Mouse (Mus musculus) neural tube, embryonic 15.5 days (tissue): ENCODE results near the gene Sgpp1. TPM values are rescaled to one million over a fixed set of nuclear protein-coding genes. Genes with fewer than 3 reads are reported as not detected.

Source experiments
- ATAC-seq: fragments of 200-750 bp; cut with Nextera tagmentation; 2 replicates; pipeline ENCODE4 v1.8.0; 2017; ENCODE audit warnings: mild to moderate bottlenecking, moderate TSS enrichment, moderate library complexity; ENCODE audit not compliant: low FRiP score
- H3K27ac ChIP-seq: fragments of 300-500 bp; sonication (generic); replicated peaks from 2 replicates; pipeline ENCODE4 v1.5.1; 2015; ENCODE audit warnings: mild to moderate bottlenecking, inconsistent platforms
- H3K27me3 ChIP-seq: fragments of 300-500 bp; sonication (generic); replicated peaks from 2 replicates; pipeline ENCODE4 v1.6.1; 2015; ENCODE audit warnings: inconsistent platforms
- H3K36me3 ChIP-seq: fragments of 300-500 bp; sonication (generic); 2 replicates; pipeline ENCODE4 v1.6.1; 2015; ENCODE audit warnings: inconsistent platforms
- H3K4me1 ChIP-seq: fragments of 300-500 bp; sonication (generic); 2 replicates; pipeline ENCODE4 v1.6.1; 2015; ENCODE audit warnings: inconsistent platforms
- H3K4me2 ChIP-seq: fragments of 300-500 bp; sonication (generic); 2 replicates; pipeline ENCODE4 v1.6.1; 2015; ENCODE audit warnings: inconsistent platforms, mild to moderate bottlenecking, moderate library complexity
- H3K4me3 ChIP-seq: fragments of 300-500 bp; sonication (generic); replicated peaks from 2 replicates; pipeline ENCODE4 v1.5.1; 2015; ENCODE audit warnings: mild to moderate bottlenecking, inconsistent platforms
- H3K9ac ChIP-seq: fragments of 300-500 bp; sonication (generic); replicated peaks from 2 replicates; pipeline ENCODE4 v1.6.1; 2015; ENCODE audit warnings: mild to moderate bottlenecking, inconsistent platforms
- H3K9me3 ChIP-seq: fragments of 300-500 bp; sonication (generic); replicated peaks from 2 replicates; pipeline ENCODE4 v1.6.1; 2016; ENCODE audit warnings: inconsistent platforms
- WGBS: fragments of 180-500 bp; shearing (Covaris S2); methylation state at CpG from one replicate; pipeline ENCODE4 v1.1.7; 2015; ENCODE audit warnings: mixed read lengths; 5-methylcytosine and 5-hydroxymethylcytosine counted together
- polyA plus RNA-seq: library from polyadenylated mRNA; unstranded; fragments of >200 nt; fragmentation: Nextera tagmentation; extraction: Ambion mirVana; gene quantifications from 2 replicates; pipeline ENCODE4 v1.2.1, GENCODE M21; 2015

Sgpp1 gene
- polyA plus RNA-seq, 1 experiment from 2014 or later, result 11.6 TPM

DNA sequence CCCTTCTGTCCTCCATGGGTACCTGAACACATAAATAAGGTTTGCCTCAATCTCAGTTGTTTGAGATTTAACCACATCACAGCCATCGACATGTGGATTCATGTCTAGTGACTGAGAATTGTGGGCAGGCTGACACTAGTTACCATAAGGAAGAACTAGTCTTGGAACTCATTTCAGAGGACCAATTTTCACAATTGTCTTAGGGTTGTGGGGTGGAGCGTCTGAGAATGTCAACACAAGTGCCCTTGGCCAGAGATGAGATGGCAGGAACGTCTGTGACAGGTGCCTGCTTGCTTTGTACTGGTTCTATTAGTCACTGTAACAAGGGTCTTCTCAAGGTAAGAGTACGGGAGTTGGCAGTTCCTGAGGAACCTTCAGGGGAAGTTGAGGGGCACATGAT lies 54.4 kb downstream of the Sgpp1 start:
- no peak overlapping the region for H3K9ac ChIP-seq
- ATAC-seq, result no peak

DNA sequence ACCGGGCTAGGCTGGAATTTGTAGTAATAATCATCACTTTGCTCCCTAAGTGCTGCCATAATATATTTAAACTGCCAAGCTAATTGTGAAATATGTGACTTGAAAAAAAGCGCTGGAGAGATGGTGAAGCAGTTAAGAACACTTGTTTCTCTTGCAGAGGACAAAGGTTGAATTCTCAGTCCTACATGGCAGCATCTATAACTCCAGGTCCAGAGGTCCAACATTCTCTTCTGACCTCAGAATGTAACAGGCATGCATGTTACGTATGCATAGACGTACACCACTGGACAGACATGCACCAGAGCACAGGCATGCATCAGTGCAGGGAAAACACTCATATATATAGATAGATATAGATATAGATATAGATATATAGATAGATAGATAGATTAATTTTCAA lies 57.1 kb downstream of the Sgpp1 start:
- Histone ChIP-seq H3K4me2 (no peak overlapping the region), H3K9ac (no peak overlapping the region), H3K27me3 (no peaks in the 10 kb centered on the region), H3K9me3 (no peaks in the 10 kb centered on the region), H3K4me3 (no peak overlapping the region), H3K4me1 (no peaks in the 10 kb centered on the region), H3K36me3 (no peaks in the 10 kb centered on the region), H3K27ac (no peak overlapping the region)
- no peak for ATAC-seq
- WGBS, result 93% methylated on average over 4 of the region's 4 CpGs

More for the DNA sequence above, 54.4 kb downstream of the Sgpp1 start:
- 85% methylated on average over 4 of the region's 4 CpGs for WGBS
- no peaks in the 10 kb centered on the region for H3K36me3 ChIP-seq
- H3K27ac ChIP-seq, result no peak overlapping the region
- no peaks in the 10 kb centered on the region for H3K9me3 ChIP-seq
- no peak overlapping the region for H3K4me3 ChIP-seq
- no peaks in the 10 kb centered on the region for H3K4me1 ChIP-seq
- no peak overlapping the region for H3K4me2 ChIP-seq
- H3K27me3 ChIP-seq, result no peaks in the 10 kb centered on the region

DNA sequence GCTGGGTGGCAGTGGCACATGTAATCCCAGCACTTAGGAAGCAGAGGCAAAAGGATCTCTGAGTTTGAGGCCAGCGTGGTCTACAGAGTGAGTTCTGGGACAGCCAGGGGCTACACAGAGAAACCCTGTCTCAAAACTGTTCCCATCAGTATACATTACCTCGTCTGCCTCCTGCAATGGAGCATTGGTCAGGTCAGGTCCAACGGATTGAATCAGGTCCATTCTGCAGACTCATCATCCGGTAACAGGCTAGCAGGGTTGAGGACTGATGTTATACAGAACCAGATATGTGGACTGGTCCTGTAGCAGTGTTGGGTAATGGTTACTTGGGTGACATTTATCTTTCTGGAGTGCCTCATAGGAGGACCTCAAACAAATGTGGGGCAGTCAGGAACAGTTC lies 62.9 kb downstream of the Sgpp1 start:
- Histone ChIP-seq H3K9me3 (no peaks in the 10 kb centered on the region), H3K4me1 (peaks cover 15% of the 10 kb centered on the region), H3K27me3 (no peaks in the 10 kb centered on the region), H3K36me3 (no peaks in the 10 kb centered on the region), H3K4me3 (no peak overlapping the region), H3K4me2 (no peak overlapping the region), H3K9ac (no peak overlapping the region), H3K27ac (no peak overlapping the region)
- 92% methylated on average over 4 of the region's 4 CpGs for WGBS
- no peak for ATAC-seq

DNA sequence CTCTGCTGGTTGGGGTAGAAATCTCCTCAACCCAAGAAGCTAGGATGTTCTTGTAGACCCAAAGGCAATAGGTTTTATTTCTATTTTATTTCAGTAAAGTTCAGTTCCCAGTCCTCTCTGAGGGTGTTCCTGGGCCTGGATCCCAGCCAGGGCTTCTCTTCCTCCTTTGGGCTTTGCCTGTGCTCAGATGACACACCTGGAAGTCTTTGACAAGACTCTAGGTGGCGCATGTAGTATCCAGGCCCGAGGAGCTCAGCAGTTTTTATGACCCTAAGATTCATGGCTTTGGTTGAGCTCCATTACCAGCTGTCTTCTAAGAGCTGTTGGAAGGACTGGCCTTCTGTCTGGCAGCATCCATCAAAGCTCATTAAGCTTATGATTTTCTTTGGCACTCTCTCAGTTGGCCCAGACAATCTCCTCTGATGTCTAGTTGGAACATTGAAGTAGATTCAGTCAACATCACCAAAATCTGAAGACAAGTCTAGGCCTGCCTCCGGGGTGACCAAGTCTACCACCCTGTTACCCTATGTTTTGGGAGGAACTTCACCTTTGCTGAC lies 63.7 kb downstream of the Sgpp1 start:
- no peaks in the 10 kb centered on the region for H3K27me3 ChIP-seq
- H3K9ac ChIP-seq, result no peak overlapping the region
- H3K36me3 ChIP-seq, result no peaks in the 10 kb centered on the region
- WGBS, result 81% methylated on average over 3 of the region's 3 CpGs
- no peak for ATAC-seq
- H3K4me3 ChIP-seq, result no peak overlapping the region
- no peaks in the 10 kb centered on the region for H3K9me3 ChIP-seq
- no peak overlapping the region for H3K4me2 ChIP-seq
- H3K4me1 ChIP-seq, result peaks cover 15% of the 10 kb centered on the region
- H3K27ac ChIP-seq, result no peak overlapping the region

DNA sequence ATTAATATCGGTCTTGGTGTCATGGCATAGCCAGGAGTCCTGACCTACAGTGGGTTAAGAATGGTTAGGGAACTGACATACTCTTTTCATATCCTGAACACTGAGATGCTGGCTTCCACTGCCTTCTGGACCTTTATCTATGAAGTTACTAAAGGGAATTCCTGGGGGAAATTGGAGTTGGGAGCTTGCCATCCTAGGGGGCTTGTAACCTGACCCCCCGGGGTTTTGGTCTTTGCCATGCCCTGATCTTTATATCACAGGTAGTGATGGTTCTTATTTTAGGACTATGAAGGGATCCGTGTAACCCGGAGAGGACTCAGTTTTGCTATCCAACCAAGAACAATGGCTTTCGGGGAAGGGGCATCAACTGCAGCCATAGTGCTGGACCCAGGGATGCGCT lies 64.9 kb downstream of the Sgpp1 start:
- H3K27ac ChIP-seq, result peak overlapping the region; percentile 90
- H3K9ac ChIP-seq, result peak overlapping the region; percentile 47
- no peak for ATAC-seq
- H3K9me3 ChIP-seq, result no peaks in the 10 kb centered on the region
- H3K27me3 ChIP-seq, result no peaks in the 10 kb centered on the region
- H3K4me1 ChIP-seq, result peaks cover 15% of the 10 kb centered on the region
- WGBS, result 92% methylated on average over 6 of the region's 6 CpGs
- H3K4me3 ChIP-seq, result peak overlapping the region; percentile 72
- no peaks in the 10 kb centered on the region for H3K36me3 ChIP-seq
- peak overlapping the region; percentile 71 for H3K4me2 ChIP-seq

DNA sequence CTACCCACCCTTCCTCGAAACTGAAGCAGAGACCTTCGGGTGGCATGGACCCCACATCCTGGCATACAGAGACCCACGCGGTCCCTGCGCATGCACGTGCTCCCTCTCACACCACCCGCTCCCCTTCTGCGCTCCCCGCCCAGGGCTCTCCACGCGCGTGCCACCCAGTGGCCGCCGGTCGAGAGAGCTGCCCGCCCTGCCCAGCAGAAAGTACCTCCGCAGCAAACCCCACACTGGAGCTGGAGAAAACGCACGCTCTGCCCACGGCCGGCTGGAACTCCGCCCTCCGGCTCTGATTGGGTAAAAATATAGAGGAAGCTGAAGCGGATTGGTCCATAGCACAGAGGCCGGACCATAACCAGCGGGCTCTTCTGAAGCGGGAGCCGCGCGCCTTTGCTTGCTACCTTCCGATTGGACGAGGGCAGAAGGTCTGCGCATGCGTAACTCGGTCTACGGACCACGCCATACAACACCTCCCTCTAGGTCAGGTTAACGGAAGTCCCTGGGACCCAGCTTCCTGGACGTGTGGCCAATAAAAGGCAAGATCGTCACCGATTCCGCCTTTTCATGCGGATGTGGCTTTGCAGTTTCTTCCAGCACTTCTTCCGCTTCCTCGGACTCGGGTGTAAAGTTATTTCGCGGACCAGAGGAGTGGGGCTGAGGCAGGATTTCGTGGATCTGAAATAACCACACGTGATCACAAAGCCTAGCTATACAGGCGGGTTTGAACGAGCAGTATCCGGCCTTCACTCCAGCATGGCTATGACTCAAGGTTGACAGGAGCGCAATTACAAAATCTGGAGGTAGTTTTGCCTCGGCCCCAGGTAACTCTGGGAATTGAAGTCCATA lies 66.0 kb downstream of the Sgpp1 start, which contains the start of gene Wdr89:
TSS of gene Wdr89 (minus strand) at position 280 of the 849 bp plus-strand sequence.
- peak; percentile 99 for ATAC-seq
- H3K36me3 ChIP-seq, result no peaks in the 10 kb centered on the region
- H3K4me3 ChIP-seq, result peak within 1 kb of the TSS; percentile 72
- peak within 1 kb of the TSS; percentile 62 for H3K9ac ChIP-seq
- WGBS, result under 1% methylated on average over 55 of the region's 55 CpGs
- H3K27ac ChIP-seq, result peak within 1 kb of the TSS; percentile 90
- peak within 1 kb of the TSS; percentile 71 for H3K4me2 ChIP-seq
- peaks cover 15% of the 10 kb centered on the region for H3K4me1 ChIP-seq
- no peaks in the 10 kb centered on the region for H3K27me3 ChIP-seq
- no peaks in the 10 kb centered on the region for H3K9me3 ChIP-seq

DNA sequence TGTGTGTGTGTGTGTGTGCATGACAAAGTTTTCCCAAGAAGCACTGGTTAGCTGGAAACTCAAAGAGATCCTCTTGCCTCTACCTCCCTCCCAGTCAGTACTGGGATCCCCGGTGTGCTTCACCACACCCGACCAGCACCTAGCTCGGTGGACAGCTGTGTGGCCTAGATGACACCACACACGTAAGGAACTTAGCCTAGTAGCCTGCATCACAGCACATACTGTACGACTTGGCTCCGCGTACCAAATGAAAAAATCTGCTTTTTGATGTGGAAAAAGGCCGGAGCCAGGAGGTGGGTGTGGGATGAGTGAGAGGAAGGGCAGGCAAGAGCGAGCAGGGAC lies 66.6 kb downstream of the Sgpp1 start:
- no peak for ATAC-seq
- Histone ChIP-seq H3K4me1 (peaks cover 15% of the 10 kb centered on the region), H3K27ac (peak overlapping the region; percentile 85), H3K36me3 (no peaks in the 10 kb centered on the region), H3K9ac (peak overlapping the region; percentile 62), H3K4me2 (peak overlapping the region; percentile 63), H3K27me3 (no peaks in the 10 kb centered on the region), H3K9me3 (no peaks in the 10 kb centered on the region), H3K4me3 (peak overlapping the region; percentile 72)
- 2% methylated on average over 9 of the region's 9 CpGs for WGBS

DNA sequence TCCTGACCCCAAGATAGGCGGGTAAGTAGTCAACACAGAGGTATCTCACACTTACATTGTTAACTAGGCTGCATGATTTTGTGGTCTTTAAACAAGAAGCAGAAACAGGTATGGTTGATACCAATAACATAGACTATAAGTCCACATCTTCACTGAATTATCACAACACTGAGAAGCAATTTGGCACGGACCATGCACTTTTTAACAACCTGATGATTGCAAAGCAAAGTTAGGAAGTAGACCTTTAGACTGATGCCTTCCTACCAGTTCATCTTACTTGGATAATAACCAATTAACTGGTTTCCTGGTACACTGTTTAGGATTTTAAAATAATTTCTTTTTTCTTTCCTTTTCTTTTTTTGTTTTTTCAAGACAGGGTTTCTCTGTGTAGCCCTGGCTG lies 67.3 kb downstream of the Sgpp1 start:
- WGBS, result 98% methylated on average over 2 of the region's 2 CpGs

DNA sequence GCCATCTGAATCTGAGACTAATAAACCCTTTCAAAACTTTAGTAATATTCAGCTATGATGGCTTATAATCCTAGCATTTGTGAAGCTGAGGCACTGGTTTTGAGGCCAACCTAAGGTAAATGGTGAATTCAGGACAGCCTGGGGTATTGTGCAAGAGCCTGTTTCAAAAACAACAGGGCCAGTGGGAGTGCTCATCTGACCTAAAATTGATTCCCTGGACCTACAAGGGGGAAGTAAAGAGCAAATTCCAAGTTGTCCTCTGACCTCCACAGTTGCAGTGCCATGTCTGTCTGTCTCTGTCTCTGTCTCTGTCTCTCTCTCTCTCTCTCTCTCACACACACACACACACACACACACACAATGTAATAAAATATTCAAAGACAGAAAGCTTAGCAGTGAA lies 68.6 kb downstream of the Sgpp1 start:
- H3K36me3 ChIP-seq, result no peaks in the 10 kb centered on the region
- no peak for ATAC-seq
- H3K4me3 ChIP-seq, result no peak overlapping the region
- H3K9me3 ChIP-seq, result no peaks in the 10 kb centered on the region
- no peak overlapping the region for H3K4me2 ChIP-seq
- H3K27me3 ChIP-seq, result no peaks in the 10 kb centered on the region
- peaks cover 15% of the 10 kb centered on the region for H3K4me1 ChIP-seq
- H3K9ac ChIP-seq, result no peak overlapping the region
- no peak overlapping the region for H3K27ac ChIP-seq

More for the DNA sequence above, 67.3 kb downstream of the Sgpp1 start:
- Histone ChIP-seq H3K9me3 (no peaks in the 10 kb centered on the region), H3K36me3 (no peaks in the 10 kb centered on the region), H3K4me2 (peak overlapping the region; percentile 63), H3K4me1 (peaks cover 15% of the 10 kb centered on the region), H3K9ac (no peak overlapping the region), H3K27me3 (no peaks in the 10 kb centered on the region), H3K4me3 (no peak overlapping the region), H3K27ac (no peak overlapping the region)
- no peak for ATAC-seq

DNA sequence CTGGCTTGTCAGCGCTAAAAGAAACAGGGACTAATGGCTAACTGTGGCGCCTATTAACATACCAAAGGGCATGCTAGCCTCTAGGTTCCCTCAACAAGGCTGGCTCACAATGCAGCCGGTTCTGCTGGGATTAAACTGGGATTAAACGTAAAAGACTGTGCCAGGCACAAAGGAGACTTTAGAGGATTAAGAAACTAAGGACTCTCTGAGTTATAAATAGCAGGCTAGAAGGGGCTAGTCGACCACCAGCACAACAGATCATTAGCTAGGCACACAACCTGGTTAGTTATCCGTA lies 71.1 kb downstream of the Sgpp1 start:
- ATAC-seq, result no peak
- no peak overlapping the region for H3K27ac ChIP-seq
- H3K36me3 ChIP-seq, result no peaks in the 10 kb centered on the region
- no peak overlapping the region for H3K4me2 ChIP-seq
- no peak overlapping the region for H3K4me3 ChIP-seq
- WGBS, result 23% methylated on average over 6 of the region's 6 CpGs
- no peak overlapping the region for H3K9ac ChIP-seq
- H3K4me1 ChIP-seq, result peaks cover 6% of the 10 kb centered on the region
- no peaks in the 10 kb centered on the region for H3K27me3 ChIP-seq
- H3K9me3 ChIP-seq, result no peaks in the 10 kb centered on the region
